Mouse (Mus musculus) hindbrain, embryonic 11.5 days (tissue): Measurements from ENCODE around the gene Elp6. TPM values are rescaled to one million over a fixed set of nuclear protein-coding genes. Genes with fewer than 3 reads are reported as not detected.

Experiments
- ATAC-seq: fragments of 200-750 bp; cut with Nextera tagmentation; 2 replicates; pipeline ENCODE4 v1.8.0; 2017; ENCODE audit warnings: mild to moderate bottlenecking, moderate TSS enrichment, moderate library complexity; ENCODE audit not compliant: low FRiP score
- DNase-seq: peaks from one replicate; pipeline ENCODE4 v3.0.0-alpha.2; 2015; ENCODE audit warnings: low spot score
- H3K27ac ChIP-seq: fragments of 300-500 bp; sonication (generic); 2 replicates; pipeline ENCODE4 v1.5.1; 2014; ENCODE audit warnings: mild to moderate bottlenecking, low read depth, low read length
- H3K27me3 ChIP-seq: fragments of 300-500 bp; sonication (generic); 2 replicates; pipeline ENCODE4 v1.6.1; 2014; ENCODE audit warnings: mild to moderate bottlenecking, low read length, moderate library complexity, mixed read lengths; ENCODE audit not compliant: control insufficient read depth, insufficient read depth
- H3K36me3 ChIP-seq: fragments of 300-500 bp; sonication (generic); 2 replicates; pipeline ENCODE4 v1.6.1; 2014; ENCODE audit warnings: mild to moderate bottlenecking, low read length, moderate library complexity, mixed read lengths; ENCODE audit not compliant: control insufficient read depth, insufficient read depth
- H3K4me1 ChIP-seq: fragments of 300-500 bp; sonication (generic); replicated peaks from 2 replicates; pipeline ENCODE4 v1.6.1; 2014; ENCODE audit warnings: low read length, mixed read lengths; ENCODE audit not compliant: control insufficient read depth, insufficient read depth
- H3K4me2 ChIP-seq: fragments of 300-500 bp; sonication (generic); replicated peaks from 2 replicates; pipeline ENCODE4 v1.6.1; 2014; ENCODE audit warnings: mild to moderate bottlenecking, low read depth, low read length
- H3K4me3 ChIP-seq: fragments of 300-500 bp; sonication (generic); 2 replicates; pipeline ENCODE4 v1.5.1; 2014; ENCODE audit warnings: low read depth, low read length
- H3K9ac ChIP-seq: fragments of 300-500 bp; sonication (generic); 2 replicates; pipeline ENCODE4 v1.6.1; 2014; ENCODE audit warnings: low read depth, low read length
- H3K9me3 ChIP-seq: fragments of 300-500 bp; sonication (generic); 2 replicates; pipeline ENCODE4 v1.6.1; 2016; ENCODE audit warnings: low read length; ENCODE audit not compliant: control insufficient read depth
- WGBS: fragments of 180-500 bp; shearing (Covaris S2); extraction: QIAGEN DNeasy Blood & Tissue Kit; methylation state at CpG from one replicate; pipeline ENCODE4 v1.1.7; 2014; 5-methylcytosine and 5-hydroxymethylcytosine counted together
- polyA plus RNA-seq: library from polyadenylated mRNA; unstranded; fragments of >200 nt; fragmentation: Nextera tagmentation; extraction: Ambion mirVana; gene quantifications from 2 replicates; pipeline ENCODE4 v1.2.1, GENCODE M21; 2014

Gene Elp6
- polyA plus RNA-seq, 1 experiment from 2014 or later: 35.1 TPM

DNA sequence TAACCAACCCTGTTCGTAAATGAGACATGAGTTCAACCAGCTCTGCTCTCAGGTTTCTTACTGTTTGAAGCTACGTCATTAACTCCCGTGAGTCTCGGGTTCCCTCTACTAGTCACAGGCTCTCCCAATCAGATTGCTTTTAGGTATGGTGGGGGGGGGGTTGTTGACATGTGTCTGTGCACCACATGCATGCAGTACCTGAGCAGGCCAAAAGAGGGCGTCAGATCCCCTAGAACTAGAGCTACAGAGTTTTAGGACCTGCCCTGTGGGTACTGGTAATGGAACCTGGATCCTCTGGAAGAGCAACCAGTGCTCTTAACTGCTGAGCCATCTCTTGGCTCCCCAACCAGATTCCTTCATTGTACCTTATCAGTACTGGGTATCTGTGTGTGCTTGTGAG is 29.1 kb upstream of the Elp6 start:
- Histone ChIP-seq H3K4me1 (no peaks in the 10 kb centered on the region), H3K4me2 (no peak overlapping the region), H3K9ac (no peak overlapping the region), H3K4me3 (no peak overlapping the region), H3K9me3 (no peaks in the 10 kb centered on the region), H3K36me3 (no peaks in the 10 kb centered on the region), H3K27me3 (no peaks in the 10 kb centered on the region), H3K27ac (no peak overlapping the region)
- ATAC-seq (no peak), DNase-seq (no peak)
- WGBS: 72% methylated on average over 5 of the region's 5 CpGs

DNA sequence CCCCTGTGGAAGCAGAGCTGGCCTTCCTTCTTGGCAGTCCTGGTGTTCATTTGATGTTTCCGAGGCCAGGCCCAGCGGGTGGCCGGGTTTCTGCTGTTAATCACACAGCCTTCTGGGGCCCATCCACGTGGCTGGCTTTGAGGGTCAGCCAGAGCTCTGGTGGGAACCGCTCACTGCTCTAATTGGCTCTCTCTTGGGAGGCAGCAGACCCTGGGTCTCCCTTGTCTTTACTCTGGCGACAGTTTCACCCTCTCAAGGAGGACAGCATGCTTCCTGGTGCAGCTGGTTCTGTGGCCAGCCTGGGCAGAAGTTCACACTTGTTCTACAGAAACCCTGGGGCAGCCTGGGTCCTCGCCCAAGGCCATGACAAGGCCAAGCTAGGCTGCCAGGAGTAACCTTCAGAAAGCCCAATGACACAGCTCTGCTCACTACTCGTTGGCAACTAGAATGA is 27.5 kb upstream of the Elp6 start:
- Histone ChIP-seq H3K4me3 (no peak overlapping the region), H3K27ac (no peak overlapping the region), H3K4me2 (no peak overlapping the region), H3K4me1 (no peaks in the 10 kb centered on the region), H3K27me3 (no peaks in the 10 kb centered on the region), H3K36me3 (no peaks in the 10 kb centered on the region), H3K9me3 (no peaks in the 10 kb centered on the region), H3K9ac (no peak overlapping the region)
- no peak for DNase-seq
- no peak for ATAC-seq
- WGBS: 59% methylated on average over 8 of the region's 8 CpGs

DNA sequence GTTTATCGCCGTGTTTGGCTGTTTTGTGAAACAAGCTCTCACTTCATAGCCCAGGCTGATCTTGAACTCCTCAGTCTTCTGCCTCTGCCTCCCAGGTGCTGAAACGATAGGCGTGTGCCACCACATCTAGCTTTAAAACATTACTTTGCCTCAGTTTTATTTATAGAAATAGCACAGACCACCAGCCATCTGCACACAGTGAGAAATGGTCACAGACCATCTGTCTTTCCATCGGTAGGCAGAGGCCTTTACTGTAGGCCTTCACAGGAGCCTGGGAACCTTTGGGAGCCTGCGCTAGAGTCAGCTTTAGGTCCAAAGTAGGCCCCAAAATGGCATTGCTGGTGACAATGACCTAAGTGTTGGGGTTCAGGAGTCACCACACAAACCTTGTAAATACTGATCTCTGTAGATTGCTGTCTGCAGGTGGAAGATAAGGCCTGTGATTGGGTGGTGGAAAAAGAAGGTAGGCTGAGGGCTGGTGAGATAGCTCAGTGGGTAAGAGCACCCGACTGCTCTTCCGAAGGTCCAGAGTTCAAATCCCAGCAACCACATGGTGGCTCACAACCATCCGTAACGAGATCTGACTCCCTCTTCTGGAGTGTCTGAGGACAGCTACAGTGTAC is 20.8 kb upstream of the Elp6 start:
- no peak for ATAC-seq
- no peaks in the 10 kb centered on the region for H3K9me3 ChIP-seq
- DNase-seq: no peak
- H3K36me3 ChIP-seq: no peaks in the 10 kb centered on the region
- 94% methylated on average over 8 of the region's 10 CpGs for WGBS
- H3K9ac ChIP-seq: no peak overlapping the region
- no peak overlapping the region for H3K27ac ChIP-seq
- no peaks in the 10 kb centered on the region for H3K4me1 ChIP-seq
- H3K4me2 ChIP-seq: no peak overlapping the region
- H3K4me3 ChIP-seq: no peak overlapping the region
- no peaks in the 10 kb centered on the region for H3K27me3 ChIP-seq

- Histone ChIP-seq H3K4me1 (no peaks in the 10 kb centered on the region), H3K4me2 (no peak overlapping the region), H3K27ac (no peak overlapping the region), H3K36me3 (no peaks in the 10 kb centered on the region), H3K9me3 (no peaks in the 10 kb centered on the region), H3K4me3 (no peak overlapping the region), H3K9ac (no peak overlapping the region), H3K27me3 (no peaks in the 10 kb centered on the region)
- no peak for DNase-seq
- no peak for ATAC-seq
- WGBS: 77% methylated on average over 7 of the region's 7 CpGs
These were observed 17.6 kb upstream of the Elp6 start for GRCm38 (mm10) chr9:110287321-110287924.

- no peaks in the 10 kb centered on the region for H3K36me3 ChIP-seq
- DNase-seq (no peak), ATAC-seq (no peak)
- no peak overlapping the region for H3K4me3 ChIP-seq
- no peak overlapping the region for H3K4me2 ChIP-seq
- no peaks in the 10 kb centered on the region for H3K9me3 ChIP-seq
- 0 out of 2 replicates have a peak overlapping the region, but pooled peaks have one; percentile 24 for H3K27ac ChIP-seq
- 57% methylated on average over 12 of the region's 12 CpGs for WGBS
- H3K9ac ChIP-seq: no peak overlapping the region
- H3K27me3 ChIP-seq: no peaks in the 10 kb centered on the region
- H3K4me1 ChIP-seq: 0 out of 2 replicates have a peak, but pooled peaks cover 2% of the 10 kb centered on the region
These were observed 11.7 kb upstream of the Elp6 start for GRCm38 (mm10) chr9:110293254-110293718.

GRCm38 (mm10) chr9:110293873-110294415 is 11.0 kb upstream of the Elp6 start:
- no peak overlapping the region for H3K9ac ChIP-seq
- no peak overlapping the region for H3K4me3 ChIP-seq
- ATAC-seq (no peak), DNase-seq (no peak)
- no peaks in the 10 kb centered on the region for H3K27me3 ChIP-seq
- 87% methylated on average over 13 of the region's 13 CpGs for WGBS
- H3K4me2 ChIP-seq: no peak overlapping the region
- no peaks in the 10 kb centered on the region for H3K36me3 ChIP-seq
- 0 out of 2 replicates have a peak, but pooled peaks cover 2% of the 10 kb centered on the region for H3K4me1 ChIP-seq
- no peaks in the 10 kb centered on the region for H3K9me3 ChIP-seq
- no peak overlapping the region for H3K27ac ChIP-seq

DNA sequence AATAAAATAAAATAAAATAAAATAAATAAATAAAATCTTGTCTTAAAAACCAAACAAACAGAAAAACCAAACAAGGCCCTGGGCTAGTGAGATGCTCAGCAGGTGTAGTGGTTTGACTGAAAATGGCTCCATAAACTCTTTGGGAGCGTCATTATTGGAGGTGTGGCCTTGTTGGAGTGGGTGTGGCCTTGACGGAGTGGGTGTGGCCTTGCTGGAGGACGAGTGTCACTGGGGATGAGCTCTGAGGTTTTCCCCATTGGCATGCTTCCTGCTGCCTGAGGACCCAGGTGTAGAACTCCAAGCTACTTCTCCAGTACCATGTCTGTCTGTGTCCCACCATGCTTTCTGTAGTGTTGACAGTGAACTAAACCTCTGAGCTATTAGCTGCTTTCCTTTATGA is 10.2 kb upstream of the Elp6 start:
- Histone ChIP-seq H3K27ac (no peak overlapping the region), H3K4me1 (0 out of 2 replicates have a peak, but pooled peaks cover 2% of the 10 kb centered on the region), H3K4me3 (no peak overlapping the region), H3K9me3 (no peaks in the 10 kb centered on the region), H3K27me3 (no peaks in the 10 kb centered on the region), H3K36me3 (no peaks in the 10 kb centered on the region), H3K4me2 (no peak overlapping the region), H3K9ac (no peak overlapping the region)
- no peak for DNase-seq
- no peak for ATAC-seq
- 58% methylated on average over 3 of the region's 3 CpGs for WGBS

DNA sequence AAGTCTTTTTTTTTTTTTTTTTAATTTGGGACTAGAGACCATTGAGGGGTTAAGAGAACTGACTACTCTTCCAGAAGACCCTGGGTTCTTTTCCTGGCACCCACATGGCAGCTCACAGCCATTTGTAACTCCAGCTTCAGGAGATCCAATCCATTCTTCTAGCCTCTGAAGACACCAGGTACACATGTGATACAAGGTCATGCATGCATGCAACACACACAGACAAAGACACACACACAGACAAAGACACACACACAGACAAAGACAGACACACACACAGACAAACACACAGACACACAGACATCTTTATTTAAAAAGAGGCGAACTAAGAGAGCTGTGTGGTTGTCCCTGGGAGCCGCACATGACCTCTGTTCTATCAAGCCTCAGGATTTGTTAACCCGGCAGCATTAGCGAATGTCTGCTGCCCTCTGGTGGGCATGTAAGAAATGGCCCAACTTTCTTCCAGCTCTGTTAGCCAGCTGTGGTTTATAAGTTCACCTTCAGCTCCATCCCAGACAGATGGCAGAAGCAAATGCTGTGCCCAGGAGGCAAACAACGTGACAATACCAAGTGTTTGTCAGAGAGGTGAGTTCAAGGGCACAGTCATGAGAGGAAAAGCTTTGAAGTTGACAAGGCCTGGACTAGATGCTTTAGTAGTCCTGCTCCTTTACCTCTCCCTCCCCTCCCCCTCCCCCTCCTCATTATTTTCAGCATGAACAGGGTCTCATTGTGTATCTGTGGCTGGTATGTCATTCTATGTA is 7.9 kb upstream of the Elp6 start:
- ATAC-seq (peak; percentile 54; the same call in 1 of the 2 replicates), DNase-seq (peak; percentile 93)
- Histone ChIP-seq H3K4me2 (no peak overlapping the region), H3K27ac (no peak overlapping the region), H3K9me3 (no peaks in the 10 kb centered on the region), H3K36me3 (no peaks in the 10 kb centered on the region), H3K9ac (no peak overlapping the region), H3K4me3 (no peak overlapping the region), H3K4me1 (0 out of 2 replicates have a peak, but pooled peaks cover 2% of the 10 kb centered on the region), H3K27me3 (no peaks in the 10 kb centered on the region)
- 8% methylated on average over 5 of the region's 5 CpGs for WGBS
